Mouse (Mus musculus): Measurements from ENCODE around the gene Glt1d1.
A peak's percentile ranks its signal among the peaks of the same experiment; 100 is the strongest.
"Not testable (repeated sequence)": the region's sequence is repeated elsewhere in the genome, so short reads cannot be mapped to it uniquely, and the experiment has no call there.

Gene Glt1d1

GRCm38 (mm10) chr5:127700156-127700555 lies 68.1 kb downstream of the Glt1d1 start:
- DNase-seq: no peak

GRCm38 (mm10) chr5:127703609-127704180 lies 71.6 kb downstream of the Glt1d1 start:
- no peak for DNase-seq

- DNase-seq: no peak
Measured at GRCm38 (mm10) chr5:127705225-127705624, 73.2 kb downstream of the Glt1d1 start.

- DNase-seq: no peak
Measured at GRCm38 (mm10) chr5:127705976-127706375, 73.9 kb downstream of the Glt1d1 start.

GRCm38 (mm10) chr5:127708143-127708542 lies 76.1 kb downstream of the Glt1d1 start:
- no peak for DNase-seq

- no peak for DNase-seq
Measured at GRCm38 (mm10) chr5:127714783-127715704, 83.0 kb downstream of the Glt1d1 start.

- no peak for DNase-seq
Measured at GRCm38 (mm10) chr5:127720591-127721379, 88.7 kb downstream of the Glt1d1 start.

GRCm38 (mm10) chr5:127722171-127722570 lies 90.1 kb downstream of the Glt1d1 start:
- not testable (repeated sequence) for DNase-seq

GRCm38 (mm10) chr5:127730351-127730750 lies 98.3 kb downstream of the Glt1d1 start:
- no peak for DNase-seq

- peak; percentile 2 for DNase-seq
Measured at GRCm38 (mm10) chr5:127741331-127741730, 109.3 kb downstream of the Glt1d1 start.

- DNase-seq: not testable (repeated sequence)
Measured at GRCm38 (mm10) chr5:127749540-127749939, 117.5 kb downstream of the Glt1d1 start.

GRCm38 (mm10) chr5:127751262-127751975 lies 119.4 kb downstream of the Glt1d1 start:
- no peak for DNase-seq

- no peak for DNase-seq
Measured at GRCm38 (mm10) chr5:127755594-127755993, 123.5 kb downstream of the Glt1d1 start.

- DNase-seq: no peak
Measured at GRCm38 (mm10) chr5:127756011-127756410, 123.9 kb downstream of the Glt1d1 start.

- no peak for DNase-seq
Measured at GRCm38 (mm10) chr5:127756671-127757423, 124.8 kb downstream of the Glt1d1 start.

- no peak for DNase-seq
Measured at GRCm38 (mm10) chr5:127758576-127758975, 126.5 kb downstream of the Glt1d1 start.

All from cerebellum, adult 9-11 months (tissue).